In the genomic region with DNA sequence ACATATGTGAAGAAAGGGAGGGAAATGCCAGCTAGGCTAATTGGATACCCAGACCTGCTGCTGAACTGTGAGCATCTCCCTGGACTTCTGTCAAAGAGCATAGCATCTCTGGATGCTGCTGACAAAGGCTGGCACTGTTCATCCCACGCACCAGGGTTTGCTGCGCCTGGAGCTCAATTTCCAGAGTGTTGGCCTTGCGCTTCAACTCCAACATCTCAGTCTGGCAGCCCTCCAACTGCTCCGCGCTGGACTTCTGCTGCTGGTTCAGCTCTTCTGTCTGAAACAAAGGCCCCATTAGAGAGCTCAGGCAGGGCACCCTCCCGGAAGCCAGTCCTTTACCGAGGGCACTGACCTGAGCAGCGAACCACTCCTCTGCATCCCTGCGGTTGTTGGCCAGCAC, we compare ENCODE assay signal across 10 mouse cellular contexts. TPM values are rescaled to one million over a fixed set of nuclear protein-coding genes. Genes with fewer than 3 reads are reported as not detected.
DNase-seq lines count a peak whose midpoint lies in the region; ATAC-seq lines count a peak whose summit lies in the region.
"Had no signal": no experiment of that assay in that cellular context is flagged by ENCODE, and none has a peak within 500 bp of the region (broad histone marks: within the 10 kb centered on the region; RNA-seq: fewer than 3 reads in every experiment).

No protein-coding gene starts in this region.

- H3K9ac ChIP-seq in forebrain, embryonic 13.5 days = no peak overlapping the region

- no peak; the same call in 1 of the 2 replicates for ATAC-seq in frontal cortex, adult (ENCODE audit: low TSS enrichment)
- no peak for ATAC-seq in forebrain, embryonic 13.5 days

- H3K36me3 ChIP-seq in forebrain, embryonic 13.5 days (ENCODE audit: poor library complexity, severe bottlenecking) = no peaks in the 10 kb centered on the region

- peak; percentile 8 to 14 for DNase-seq in frontal cortex, postnatal 25 days (ENCODE audit: low spot score in 2 of 2)
- peak; percentile 3 for DNase-seq in urinary bladder, postnatal 14 days (ENCODE audit: low spot score)
- no peak for DNase-seq in urinary bladder, adult 2 months (ENCODE audit: low spot score)
- peak; percentile 74 for DNase-seq in layer of hippocampus, adult 9-11 months
- peak; percentile 33 for DNase-seq in retina, embryonic 14.5 days (ENCODE audit: low spot score)
- DNase-seq in thymus, postnatal 14 days = no peak

- 53% methylated on average over 9 of the region's 9 CpGs for WGBS in forebrain, embryonic 13.5 days

- no peaks in the 10 kb centered on the region for H3K27me3 ChIP-seq in forebrain, embryonic 13.5 days

- no peak overlapping the region for H3K4me2 ChIP-seq in forebrain, embryonic 13.5 days

- H3K9me3 ChIP-seq in forebrain, embryonic 13.5 days (replicated peaks) = no peaks in the 10 kb centered on the region

- H3K4me3 ChIP-seq in forebrain, embryonic 13.5 days = no peak overlapping the region

- peaks cover 7% of the 10 kb centered on the region; the same call in 1 of the 2 replicates for H3K4me1 ChIP-seq in forebrain, embryonic 13.5 days

- no peak overlapping the region; the same call in 1 of the 2 replicates for H3K27ac ChIP-seq in forebrain, embryonic 13.5 days

RNA-seq across cellular contexts. Expression of a gene that starts 3.2 kb away (rescaled TPM):
- not detected in 2 replicates for polyA plus RNA-seq in urinary bladder, adult 2 months (2012; rRNA removed)
- not detected in 2 replicates for polyA plus RNA-seq in forebrain, embryonic 13.5 days (2015; fragmentation: Nextera tagmentation; extraction: Ambion mirVana)
- polyA plus RNA-seq: C2C12; heart, embryonic 16.5 days had no signal

RNA-seq across cellular contexts. Expression of a gene that starts 10.9 kb away (rescaled TPM):
- not detected in 2 replicates for polyA plus RNA-seq in urinary bladder, adult 2 months (2012; rRNA removed)
- not detected in 2 replicates for polyA plus RNA-seq in forebrain, embryonic 13.5 days (2015; fragmentation: Nextera tagmentation; extraction: Ambion mirVana)
- polyA plus RNA-seq: C2C12; heart, embryonic 16.5 days had no signal

RNA-seq across cellular contexts. Expression of a gene that starts 16.9 kb away (rescaled TPM):
- not detected in 2 replicates for polyA plus RNA-seq in urinary bladder, adult 2 months (2012; rRNA removed)
- polyA plus RNA-seq in forebrain, embryonic 13.5 days (2015; fragmentation: Nextera tagmentation; extraction: Ambion mirVana) = not detected in 2 replicates
- polyA plus RNA-seq: C2C12; heart, embryonic 16.5 days had no signal

RNA-seq across cellular contexts. Expression of a gene that starts 18.6 kb away (rescaled TPM):
- not detected in 2 replicates for polyA plus RNA-seq in urinary bladder, adult 2 months (2012; rRNA removed)
- not detected in 2 replicates for polyA plus RNA-seq in forebrain, embryonic 13.5 days (2015; fragmentation: Nextera tagmentation; extraction: Ambion mirVana)
- polyA plus RNA-seq: C2C12; heart, embryonic 16.5 days had no signal

RNA-seq across cellular contexts. Expression of a gene that starts 19.5 kb away (rescaled TPM):
- polyA plus RNA-seq in urinary bladder, adult 2 months (2012; rRNA removed) = not detected in 2 replicates
- not detected in 2 replicates for polyA plus RNA-seq in forebrain, embryonic 13.5 days (2015; fragmentation: Nextera tagmentation; extraction: Ambion mirVana)
- polyA plus RNA-seq: C2C12; heart, embryonic 16.5 days had no signal

Comparison
In these comparisons a context has a peak if more than half of its experiments do, and no peak if none do; other contexts are left out.
1. DNase-seq: peak in frontal cortex, postnatal 25 days (2 of 2), urinary bladder, postnatal 14 days (single experiment), layer of hippocampus, adult 9-11 months (single experiment) and retina, embryonic 14.5 days (single experiment); none in urinary bladder, adult 2 months (single experiment) and thymus, postnatal 14 days (single experiment).